Mouse (Mus musculus) liver (tissue): ENCODE measurements at regions not wholly inside any gene's neighbourhood (a gene's known extent, or its start where the extent isn't known, plus 50 kb on each side); places are given as distances from the start of the nearest gene placed in this dataset.

Experiments
- DNase-seq: peaks from one replicate; pipeline ENCODE4 v3.0.0-alpha.2; 2020; ENCODE audit warnings: mixed read lengths

DNA sequence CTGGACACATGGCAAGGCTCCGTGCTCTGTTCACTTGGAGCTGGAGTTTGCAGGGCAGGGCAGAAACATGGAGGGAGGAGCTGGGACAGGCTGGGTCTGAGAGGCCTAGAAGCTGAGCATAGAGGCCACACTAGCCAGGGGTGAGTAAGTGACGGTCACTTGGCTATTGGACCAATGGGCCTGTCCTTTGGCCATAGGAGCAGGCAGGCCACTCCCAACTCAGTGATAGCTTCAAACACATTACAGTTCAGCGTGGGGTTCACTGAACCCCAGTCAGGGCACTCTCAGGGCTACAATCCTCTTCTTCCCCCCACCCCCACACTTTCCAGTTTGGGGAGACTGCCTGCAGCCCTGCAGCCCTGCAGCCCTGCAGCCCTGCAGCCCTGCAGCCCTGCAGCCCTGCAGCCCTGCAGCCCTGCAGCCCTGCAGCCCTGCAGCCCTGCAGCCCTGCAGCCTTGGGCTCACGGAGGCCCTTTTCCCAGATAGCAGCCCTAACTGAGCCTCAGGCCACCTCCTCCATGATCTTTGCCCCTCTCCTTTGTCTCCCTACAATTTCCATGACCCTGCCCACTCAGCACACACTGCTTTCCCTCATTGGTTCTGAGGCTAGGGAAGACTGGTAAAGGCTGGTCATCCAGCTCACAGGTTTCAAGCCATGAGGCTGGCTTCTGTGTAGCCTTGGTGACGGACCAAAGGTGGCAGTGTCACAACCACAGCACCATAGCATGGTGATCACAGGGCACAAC, 285.3 kb downstream of the Cdh26 start:
- DNase-seq, result no peak

DNA sequence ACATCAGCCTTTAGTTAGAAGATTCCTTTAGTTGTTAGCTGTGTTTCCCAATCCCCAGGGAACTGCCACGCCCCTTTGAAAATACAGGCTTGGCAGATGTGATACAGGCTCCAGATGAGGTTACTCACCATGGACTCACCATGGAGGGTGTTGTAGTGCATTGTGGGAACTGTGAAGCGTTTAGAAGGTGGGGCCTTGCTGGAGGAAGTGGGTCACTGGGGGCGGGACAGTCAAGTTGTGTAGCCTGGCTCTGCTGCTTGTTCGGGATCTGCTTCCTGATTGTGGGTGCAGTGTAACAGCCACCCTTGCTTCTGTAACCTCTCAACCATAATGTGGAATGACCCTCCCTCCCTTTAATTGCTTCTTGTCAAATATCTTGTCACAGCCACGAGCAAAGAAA, 287.7 kb downstream of the Cdh26 start:
- no peak for DNase-seq

DNA sequence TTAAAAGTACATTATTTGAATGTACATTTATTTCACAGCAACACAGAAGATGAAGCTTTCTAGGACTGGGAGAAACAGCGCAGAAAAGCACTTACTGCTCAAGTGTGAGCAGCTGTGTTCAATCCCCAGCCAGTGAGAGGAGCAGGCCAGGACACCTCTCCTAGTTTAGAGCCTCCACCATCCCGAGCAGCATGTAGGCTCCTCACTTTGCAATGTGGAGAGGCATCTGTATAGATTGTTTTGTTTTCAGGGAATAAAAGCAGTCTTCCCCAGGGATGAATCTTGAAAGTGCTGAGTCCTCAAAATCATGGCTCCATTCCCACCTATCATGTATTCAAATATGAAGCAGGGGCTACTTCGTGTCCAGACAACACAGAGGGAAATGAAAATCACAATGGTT, 293.1 kb downstream of the Cdh26 start:
- no peak for DNase-seq

DNA sequence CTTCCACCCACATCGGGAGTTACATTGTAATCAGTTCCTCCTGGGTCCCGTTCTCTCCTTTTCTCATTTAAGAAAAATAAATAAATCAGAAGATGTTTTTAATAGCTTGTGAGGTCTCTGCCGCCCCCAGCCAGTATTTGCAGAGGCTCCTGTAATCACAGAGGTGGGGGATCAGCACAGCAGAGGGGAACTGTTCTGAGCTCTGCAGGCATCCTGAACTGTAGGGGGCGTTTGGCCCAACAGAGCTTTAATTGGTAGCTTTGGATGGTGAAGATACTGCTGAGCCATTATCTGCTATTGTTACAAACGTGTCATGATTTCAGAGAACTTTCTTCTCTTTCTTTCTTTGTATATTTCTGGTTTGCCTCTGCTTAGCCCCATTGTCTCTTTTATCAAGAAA, 293.9 kb downstream of the Cdh26 start:
- no peak for DNase-seq

DNA sequence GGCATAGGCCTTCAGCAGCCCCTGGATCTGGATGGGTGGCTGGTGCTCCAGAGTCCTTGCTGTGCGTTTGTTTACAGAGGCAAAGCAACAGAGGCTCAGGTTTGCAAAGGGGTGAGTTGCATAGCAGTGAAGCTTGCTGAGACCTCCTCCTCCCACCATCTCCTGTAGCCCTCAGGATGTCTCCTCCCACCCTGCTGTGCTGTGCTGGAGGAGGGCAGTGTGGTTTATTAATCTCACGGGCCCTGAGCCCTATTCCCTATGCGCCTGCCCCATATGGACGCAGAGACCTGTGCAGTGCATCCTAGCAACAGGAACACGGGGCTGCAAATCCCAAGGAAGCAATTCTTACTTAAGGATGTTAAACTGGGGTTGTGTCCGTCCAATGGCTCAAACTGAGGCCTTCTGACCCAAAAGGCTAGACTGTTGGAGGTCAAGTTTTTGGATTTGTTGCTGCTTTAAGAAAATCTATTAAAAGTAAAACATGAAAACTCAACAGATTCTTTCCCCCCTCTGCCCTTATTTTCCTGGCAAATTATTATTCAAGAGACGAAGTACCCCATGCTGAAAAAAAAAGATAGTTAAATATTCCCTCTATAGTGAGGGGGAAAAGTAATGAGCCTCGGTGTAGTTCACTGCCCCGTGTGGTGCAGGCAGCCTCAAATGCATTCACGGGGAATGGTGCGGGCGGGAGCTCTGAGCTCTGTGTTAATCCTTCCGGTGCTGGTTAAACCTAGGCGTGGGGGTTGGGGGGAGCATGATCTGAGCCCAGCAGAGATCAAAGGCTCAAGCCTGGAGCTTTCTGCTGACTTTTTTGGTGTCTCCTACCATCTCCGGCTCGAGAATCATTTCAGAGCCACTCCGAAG, 297.8 kb downstream of the Cdh26 start:
- DNase-seq, result peak; percentile 12

DNA sequence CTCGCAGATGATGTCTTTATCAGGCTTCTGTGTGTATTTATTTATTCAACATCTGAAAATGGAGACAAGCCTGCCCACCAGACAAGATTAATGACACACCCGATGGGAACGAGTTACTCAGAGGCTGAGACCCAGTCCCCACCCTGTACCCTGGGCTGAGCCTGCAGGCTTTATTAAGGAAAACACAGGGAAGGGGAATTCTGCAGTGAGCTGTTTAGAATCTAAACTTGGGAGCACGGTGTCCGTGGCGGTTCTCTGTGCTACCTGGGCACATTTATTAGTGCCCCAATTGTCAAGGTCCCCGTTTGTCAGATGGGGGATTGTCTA, 298.4 kb downstream of the Cdh26 start:
- DNase-seq, result no peak

DNA sequence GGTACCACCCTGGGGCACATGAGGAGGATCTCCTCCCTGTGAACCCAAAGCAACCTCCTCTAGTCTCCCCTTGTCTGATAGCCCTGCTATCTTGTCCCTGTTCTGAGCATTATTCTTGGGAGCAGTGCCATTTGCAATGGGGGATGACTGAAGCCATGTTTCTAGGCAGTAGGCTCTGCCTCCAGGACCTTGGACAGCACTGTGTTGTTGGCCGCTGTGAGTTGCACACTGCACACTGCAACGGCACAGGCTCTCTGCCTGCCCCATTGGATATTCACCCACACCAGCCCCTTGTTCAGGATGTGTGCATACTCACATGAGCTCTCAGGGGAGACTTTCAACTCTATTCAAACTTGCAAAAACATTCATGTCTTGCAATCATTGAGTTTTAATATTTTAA, 304.8 kb downstream of the Cdh26 start:
- DNase-seq, result peak; percentile 32

DNA sequence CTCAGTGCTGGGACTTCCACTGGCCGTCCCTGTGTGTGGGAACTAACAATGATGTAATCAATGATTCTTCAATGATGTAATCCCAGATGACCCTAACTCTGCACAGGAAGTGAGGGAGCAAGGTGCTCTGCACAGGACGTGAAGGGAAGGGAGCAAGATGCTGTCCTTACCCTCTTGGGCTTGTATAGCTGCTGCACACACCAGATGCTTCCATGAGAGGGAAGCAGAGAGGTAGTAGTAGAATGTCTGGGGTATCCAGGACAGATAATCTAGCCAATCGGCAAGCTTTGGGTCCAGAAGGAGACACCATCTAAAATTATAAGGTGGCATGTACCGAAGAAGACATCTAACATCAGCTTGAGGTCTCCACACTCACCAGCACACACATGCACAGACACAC, 314.3 kb downstream of the Cdh26 start:
- DNase-seq, result no peak

DNA sequence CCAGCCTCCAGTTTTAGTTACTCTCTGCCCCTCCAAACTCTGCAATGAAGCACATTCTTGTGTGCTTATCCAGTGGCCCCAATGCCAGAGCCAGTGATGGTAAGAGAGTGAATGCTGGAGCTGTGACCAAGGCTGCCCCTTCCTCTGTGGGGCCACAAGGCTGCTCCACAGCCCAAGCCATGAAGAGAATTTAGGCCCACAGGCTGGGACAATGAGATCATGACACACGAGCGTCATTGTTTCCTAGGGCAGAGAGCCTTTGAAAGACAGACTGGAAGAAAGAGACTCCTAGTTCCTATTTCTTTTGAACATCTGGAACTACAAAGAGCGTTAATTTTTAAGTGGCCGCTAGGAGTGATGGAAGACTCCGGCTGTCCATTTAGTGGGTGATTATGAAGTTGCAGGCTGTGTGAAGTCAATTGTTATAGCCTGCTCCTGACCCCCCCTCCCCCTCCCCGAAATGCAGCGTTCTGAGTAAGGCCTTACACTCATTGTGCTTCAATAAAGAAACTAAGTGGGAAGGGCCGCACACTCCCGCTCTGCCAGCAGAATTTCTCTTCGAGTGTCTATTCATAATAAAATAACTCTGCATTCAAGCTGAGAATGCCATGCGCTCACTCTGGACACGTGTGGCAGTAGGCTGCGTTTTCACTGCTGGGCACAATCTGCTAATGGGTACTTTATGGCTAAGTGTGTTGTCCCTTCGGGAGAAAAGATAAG, 315.1 kb downstream of the Cdh26 start:
- no peak for DNase-seq

DNA sequence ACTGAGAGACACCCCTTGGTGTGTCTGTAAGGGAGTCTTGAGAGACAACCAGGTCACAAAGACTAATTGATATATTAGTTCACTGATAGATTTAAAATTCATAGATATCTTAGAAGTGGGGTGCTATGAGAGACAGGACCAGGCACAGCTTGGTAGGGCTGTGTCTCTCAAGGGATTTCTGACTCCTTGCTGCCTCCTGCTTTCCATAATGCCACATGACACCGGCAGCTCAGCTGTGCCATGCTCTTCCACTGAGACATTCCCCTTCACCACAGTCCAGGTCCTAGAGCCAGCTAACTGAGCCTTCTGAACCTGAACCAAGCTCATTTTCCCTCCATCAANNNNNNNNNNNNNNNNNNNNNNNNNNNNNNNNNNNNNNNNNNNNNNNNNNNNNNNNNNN, 320.9 kb downstream of the Cdh26 start:
- no peak for DNase-seq

DNA sequence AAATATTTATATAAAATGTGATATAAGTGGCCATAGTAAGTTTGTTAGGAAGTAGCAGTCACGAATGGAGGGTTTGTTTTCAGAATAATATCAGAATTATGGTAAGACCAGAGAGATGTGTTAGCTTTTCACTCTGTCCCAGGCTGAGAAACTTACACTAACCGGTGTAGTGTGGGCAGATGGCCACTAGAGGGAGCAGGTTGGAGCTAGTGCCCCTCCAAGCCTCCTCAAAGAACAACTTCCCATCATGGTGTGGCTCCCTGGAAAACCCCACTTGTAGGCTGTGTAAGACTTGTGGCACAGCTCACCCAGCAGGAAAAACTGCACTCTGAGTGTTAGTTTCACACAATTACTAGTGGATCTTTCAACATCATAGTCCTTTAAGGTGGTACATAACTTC, 328.0 kb downstream of the Cdh26 start:
- peak; percentile 49 for DNase-seq

DNA sequence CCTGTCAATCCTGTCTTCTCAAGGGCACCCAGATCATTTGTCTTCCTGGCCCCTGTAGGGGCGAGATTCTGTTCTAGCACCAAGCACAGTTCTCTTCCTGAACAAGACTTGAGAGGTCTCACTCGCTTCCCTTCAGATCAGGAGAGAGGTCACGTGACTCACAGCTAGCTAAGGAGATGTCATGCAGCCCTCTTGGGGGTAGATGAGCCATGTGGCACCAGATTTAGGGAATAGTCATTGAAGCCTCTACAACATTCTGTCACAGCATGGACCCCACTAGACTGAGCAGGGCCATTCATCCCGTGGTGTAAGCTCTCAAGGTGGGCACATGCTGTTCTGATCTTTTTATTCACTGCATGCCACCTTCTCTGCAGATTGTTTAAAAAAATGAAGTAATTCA, 338.2 kb downstream of the Cdh26 start:
- no peak for DNase-seq

DNA sequence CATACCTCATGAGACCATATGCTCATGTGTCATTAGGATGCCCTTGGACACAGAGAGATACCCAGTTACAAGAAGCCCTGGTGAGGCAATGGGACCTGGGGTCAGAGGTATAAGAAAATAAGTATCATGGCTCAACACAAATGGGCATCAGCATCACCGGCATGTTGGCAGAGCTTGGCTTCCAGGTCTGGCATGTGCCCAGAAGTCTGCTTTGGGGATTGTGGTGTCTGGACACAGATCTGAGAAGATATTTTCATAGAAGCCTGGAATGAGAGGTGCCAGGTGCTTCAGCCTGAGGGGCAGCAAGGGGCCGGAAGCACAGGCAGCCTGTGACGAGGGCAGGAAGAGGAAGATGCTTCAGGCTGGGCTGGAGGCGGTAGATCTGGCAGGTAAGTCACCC, 338.7 kb downstream of the Cdh26 start:
- DNase-seq, result no peak

DNA sequence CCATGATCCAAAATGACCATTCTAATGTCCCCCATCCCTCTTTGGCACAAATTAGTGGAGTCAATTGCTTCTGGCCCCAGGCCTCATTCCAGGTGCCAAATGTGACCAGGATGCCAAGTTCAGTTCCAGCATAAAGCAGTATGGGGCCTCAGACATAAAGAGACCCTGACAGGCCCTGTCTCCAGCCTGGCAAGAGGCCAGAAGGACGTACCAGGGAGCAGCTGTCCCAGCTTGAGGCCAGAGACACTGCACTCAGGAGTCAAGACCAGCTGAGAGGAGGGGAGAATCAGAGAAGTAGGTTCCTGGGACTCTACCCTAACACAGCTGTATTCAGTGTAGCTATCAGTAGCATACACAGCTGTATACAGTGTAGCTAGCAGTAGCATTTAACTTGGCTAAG, 341.1 kb downstream of the Cdh26 start:
- DNase-seq, result no peak

DNA sequence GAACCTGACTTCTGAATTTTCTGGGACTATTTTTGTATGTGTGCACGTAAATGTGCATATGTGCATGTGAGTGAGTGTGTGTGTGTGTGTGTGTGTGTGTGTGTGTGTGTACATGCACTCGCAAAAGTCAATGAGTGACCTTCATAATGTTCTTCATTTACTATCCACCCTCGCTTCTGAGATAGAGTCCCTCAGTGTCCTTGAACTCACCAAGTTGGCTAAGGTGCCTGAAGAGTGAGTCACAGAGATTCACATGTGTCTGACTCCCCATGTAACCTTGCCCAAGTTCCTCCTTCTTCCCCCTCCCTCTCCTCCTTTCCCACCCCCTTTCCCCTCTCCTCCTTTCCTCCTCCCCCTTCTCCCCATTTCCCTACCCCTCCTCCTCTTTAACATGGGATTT, 341.6 kb downstream of the Cdh26 start:
- no peak for DNase-seq

DNA sequence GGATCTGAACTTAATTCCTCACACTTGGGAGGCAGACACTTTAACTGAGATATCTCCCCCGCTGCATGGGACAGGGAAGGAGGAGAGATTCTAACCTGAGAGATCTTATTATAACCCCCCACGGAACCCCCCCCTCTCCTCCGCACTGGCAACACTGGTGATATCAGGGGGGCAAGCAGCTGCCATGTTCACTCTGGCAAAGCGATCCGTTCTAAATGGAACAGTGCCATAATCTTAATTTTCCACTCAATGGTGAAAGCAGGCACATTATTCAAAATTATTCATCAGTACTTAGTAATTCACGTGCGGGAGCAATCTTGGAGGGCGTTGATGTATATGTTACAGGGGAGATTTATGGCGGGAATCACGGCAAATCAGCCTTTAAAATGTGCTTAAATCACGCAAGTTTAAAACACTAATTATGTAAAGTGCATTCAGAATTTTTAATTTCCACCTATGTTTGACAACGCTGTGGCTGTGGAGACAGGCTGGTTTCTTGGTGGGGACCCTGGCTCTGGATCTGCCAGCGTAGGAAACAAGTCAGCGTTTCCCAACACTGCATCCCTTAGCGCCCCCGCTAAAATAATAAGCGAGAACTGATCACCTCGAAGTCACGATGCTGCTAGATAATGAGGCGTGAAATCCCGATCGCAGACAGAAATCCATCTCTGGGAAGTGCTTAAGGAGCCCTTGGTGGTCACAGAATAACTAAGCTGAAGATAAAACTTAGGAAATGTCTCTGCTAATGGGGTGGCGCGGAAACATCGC, 354.7 kb downstream of the Cdh26 start:
- no peak for DNase-seq

DNA sequence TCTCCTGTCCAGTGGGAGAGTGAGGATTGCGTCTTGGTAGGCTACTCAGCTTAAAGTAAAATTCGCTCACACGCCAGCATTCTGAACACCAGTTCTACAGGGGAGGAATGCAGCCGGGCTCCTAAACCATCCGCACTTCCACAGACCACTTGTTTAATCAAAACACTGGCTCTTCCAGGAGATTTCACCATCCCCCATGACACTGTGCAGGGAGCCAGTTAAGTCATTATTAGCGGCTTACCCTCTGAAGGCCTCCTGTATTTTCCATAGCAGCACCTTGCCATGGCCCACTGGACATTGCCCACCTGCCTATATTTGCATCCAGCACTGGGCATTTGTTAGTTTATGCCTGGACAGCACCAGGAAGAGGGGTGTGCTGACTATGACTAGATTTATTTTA, 355.5 kb downstream of the Cdh26 start:
- no peak for DNase-seq

DNA sequence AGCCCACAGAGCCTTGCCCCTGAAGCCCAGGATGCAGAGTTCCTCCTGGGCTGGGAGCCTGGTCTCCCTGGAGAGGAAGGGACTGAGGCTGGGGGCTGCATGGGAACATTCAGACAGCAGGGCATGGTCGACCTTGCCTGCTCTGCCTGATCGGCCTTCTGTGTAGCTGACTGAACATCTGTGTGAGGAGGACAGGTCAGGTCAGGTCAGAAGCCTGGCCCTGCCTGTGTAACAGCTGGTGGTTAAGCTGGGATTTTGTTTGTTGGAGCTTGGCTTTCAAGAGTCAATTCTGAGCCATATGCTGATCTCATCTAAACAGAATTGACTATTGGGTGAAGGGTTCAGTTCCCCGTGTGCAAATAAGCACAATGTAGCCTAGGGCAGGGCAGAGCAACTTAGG, 365.5 kb downstream of the Cdh26 start:
- no peak for DNase-seq

DNA sequence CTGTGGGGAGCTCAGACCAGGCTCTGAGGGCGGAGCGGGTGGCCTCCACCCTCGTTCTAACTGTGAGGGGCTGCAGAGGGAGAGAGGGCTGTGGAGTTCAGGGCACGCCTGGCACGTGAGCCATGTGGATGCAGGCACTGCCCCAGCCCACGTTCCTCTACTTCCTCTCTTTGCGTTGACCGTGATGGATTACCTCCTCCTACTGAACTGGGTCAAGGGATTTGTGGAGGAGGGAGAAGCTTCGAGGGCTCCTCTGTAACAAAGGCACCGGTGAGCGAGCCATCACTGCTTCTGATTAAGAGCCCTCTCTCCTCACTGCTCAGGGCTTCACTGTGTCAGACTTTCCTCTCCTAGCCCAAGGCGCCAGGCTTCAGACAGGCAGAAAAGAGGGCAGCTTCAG, 371.1 kb downstream of the Cdh26 start:
- no peak for DNase-seq

DNA sequence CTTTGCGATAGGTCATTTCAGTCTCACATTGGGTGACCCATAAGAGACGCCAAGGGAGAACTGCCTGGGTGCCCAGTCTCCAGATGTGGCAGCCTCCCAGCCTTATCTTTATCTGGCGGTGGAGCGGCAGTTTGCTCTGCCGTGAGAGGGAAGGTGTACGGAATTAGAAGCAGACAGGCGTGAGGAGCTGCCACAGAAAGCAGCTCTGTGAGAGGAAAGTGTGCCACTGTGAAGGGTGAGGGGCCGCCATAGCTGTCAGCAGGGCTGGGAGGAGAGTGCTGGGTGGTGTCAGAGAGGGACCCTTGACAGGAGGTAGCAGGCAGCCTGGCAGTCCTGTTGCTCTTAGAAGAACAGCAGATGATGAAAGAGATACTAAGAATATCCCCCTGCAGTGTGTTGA, 375.0 kb downstream of the Cdh26 start:
- no peak for DNase-seq

DNA sequence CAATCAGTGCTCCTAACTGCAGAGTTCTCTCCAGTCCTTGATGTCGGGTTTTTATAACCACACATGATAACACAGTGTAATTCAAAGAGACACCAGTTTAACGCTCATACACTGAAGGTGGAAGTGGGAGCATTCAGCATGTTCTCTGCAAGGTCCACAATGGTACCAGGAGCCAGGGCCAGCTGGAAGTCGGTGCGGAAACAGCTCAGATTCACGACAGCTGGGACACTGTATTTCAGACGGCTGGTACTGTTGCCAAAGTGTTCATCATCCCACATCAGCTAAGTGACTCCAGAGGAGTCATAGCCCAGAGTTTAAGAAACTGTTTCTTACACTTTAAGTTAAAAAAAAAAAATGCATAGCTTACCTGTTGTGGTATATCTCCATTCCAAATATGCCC, 391.2 kb downstream of the Cdh26 start:
- DNase-seq, result no peak

DNA sequence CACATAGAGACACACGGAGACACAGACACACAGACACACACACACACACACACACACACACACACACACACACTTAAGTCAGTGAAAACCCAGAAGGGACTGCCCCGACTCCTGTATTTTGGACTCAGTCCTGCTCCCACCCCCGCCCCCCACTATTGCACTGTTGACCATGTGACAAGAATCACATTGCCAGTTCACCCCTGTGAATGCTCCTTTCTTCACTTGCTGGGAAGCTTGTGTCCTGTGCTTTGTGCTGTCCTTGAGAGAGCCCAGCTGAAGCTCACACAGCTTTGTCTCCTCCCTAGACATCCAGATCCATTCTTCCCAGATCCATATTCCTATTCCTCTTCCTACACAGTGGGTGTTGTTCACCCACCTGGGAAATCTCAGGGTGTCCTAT, 400.0 kb downstream of the Cdh26 start:
- DNase-seq, result no peak

DNA sequence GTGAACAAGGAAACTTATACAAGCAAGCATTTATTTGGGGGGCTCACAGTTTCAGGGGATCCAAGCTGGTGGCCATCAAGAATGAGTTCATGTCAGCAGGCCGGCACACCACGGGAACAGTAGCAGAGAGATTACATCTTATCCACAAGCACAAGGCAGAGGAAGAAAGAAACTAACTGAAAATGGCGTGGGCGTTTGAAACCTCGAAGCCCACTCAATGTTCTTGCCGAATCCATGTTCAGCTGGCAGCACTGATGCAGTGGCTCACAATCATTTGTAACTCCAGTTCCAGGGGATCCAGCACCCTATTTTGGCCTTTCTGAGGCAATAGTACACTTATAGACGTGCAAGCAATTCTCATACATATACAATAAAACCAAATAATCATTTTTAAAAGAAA, 404.7 kb downstream of the Cdh26 start:
- DNase-seq, result no peak
